Mouse (Mus musculus): Measurements from ENCODE around the gene Lgals1. TPM values are rescaled to one million over a fixed set of nuclear protein-coding genes. Genes with fewer than 3 reads are reported as not detected.

Lgals1 gene
- polyA plus RNA-seq, 1 experiment from 2014 or later = 466 TPM

DNA sequence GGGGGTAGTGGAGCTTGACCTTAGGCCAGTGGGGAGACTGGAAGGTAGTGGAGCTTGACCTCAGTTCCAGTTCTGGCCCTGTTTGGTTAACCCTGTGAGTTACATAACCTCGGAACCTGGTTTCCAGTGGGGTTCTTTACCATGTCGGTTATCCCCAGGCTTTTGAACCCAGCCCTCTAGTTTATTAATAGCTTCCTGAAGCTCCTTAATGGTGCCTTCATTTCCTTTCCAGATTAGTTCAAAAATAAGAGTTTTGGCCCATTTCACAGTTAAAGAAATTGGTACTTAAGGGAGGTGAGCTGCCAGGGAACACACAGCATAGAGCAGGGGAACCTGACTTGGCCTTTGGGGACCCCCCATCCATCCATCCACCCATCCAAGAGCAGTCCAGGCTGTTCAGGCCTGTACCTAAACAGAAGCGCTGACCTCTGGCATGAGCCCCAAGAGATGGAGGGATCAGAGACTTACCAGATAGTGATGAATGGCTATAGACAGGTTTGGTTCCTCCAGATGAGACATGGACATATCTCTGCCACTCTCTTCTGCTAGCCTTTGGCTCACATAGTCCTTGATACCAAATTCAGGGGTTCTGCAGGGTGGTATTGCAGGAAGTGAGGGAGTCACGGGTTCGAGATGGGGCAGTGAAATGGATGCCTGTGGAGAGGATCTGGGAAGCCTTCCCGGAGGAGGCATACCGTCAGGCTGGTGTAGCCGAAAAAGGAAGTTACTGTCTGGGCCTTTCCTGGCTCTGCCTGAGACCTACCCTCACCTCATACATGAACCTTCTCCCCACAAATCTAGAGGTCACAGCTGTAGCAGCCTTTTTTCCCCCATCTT is 11.5 kb upstream of the Lgals1 start:
- 52% methylated on average over 8 of the region's 8 CpGs for WGBS
- Histone ChIP-seq H3K4me3 (peak overlapping the region; percentile 86), H3K4me1 (peaks cover 40% of the 10 kb centered on the region), H3K36me3 (peaks cover 45% of the 10 kb centered on the region), H3K27ac (peak overlapping the region; percentile 93), H3K27me3 (ENCODE audit: insufficient read depth, poor library complexity, severe bottlenecking) (no peaks in the 10 kb centered on the region), H3K9me3 (no peaks in the 10 kb centered on the region)
- no peak for DNase-seq (ENCODE audit: low spot score)

DNA sequence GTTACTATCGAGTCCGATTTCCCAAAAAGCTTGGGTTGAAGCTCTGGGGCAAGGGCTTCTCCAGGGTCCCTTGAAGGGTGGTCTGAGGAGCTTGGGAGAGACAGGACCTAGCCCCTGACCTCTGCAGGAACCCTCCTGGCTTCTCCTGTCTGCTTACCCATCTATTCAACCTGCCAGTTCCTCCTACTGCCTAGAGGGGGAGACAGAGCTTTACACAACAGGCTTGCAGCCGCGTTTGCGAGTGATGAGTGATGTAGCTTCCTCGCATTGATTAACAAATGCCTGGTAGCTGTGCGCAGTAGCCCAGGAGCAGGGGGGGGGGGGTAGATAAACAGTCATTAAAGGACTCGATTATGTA is 10.9 kb upstream of the Lgals1 start:
- Histone ChIP-seq H3K27ac (no peak overlapping the region), H3K9me3 (no peaks in the 10 kb centered on the region), H3K4me3 (peak overlapping the region; percentile 86), H3K36me3 (peaks cover 39% of the 10 kb centered on the region), H3K27me3 (ENCODE audit: insufficient read depth, poor library complexity, severe bottlenecking) (no peaks in the 10 kb centered on the region), H3K4me1 (peaks cover 41% of the 10 kb centered on the region)
- WGBS = 9% methylated on average over 8 of the region's 8 CpGs
- DNase-seq (ENCODE audit: low spot score) = peak; percentile 89

DNA sequence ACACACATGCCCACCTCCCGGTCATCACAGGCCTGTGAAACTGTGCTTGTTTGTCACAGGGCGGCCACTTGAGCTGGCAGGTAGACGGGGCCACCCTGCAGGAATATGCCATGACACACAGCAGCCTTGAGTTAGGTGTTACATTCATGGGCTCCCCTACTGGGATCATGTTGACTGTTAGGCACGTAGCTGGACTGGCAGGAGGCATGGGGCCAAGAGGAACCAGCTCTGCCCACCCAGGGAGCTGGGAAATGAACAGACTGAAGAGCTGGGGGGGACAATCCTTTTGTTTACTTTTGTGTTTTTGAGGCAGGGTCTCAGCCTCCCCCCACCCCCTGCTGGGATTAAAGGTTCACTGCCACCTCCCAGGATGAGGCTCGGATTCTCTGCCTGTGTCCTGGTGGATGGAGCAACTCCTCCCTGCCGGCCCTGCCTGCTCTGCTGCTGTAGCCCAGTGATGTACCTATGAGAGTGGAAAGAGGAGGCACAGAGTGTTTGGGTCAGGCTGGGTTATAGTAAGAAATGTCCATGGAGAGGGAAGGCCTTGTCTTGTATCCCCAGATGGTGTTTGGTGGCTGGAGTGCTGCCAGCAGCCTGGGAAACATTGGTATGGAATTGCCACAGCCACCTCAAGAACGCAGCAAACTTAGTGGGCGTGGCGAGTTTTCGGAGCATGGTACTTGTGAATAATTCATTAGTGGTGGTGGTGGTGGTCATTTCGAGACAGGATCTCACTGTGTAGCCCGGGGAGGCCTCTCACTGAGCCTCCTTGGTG is 10.3 kb upstream of the Lgals1 start:
- H3K36me3 ChIP-seq = peaks cover 33% of the 10 kb centered on the region
- H3K4me3 ChIP-seq = peak overlapping the region; percentile 86
- peaks cover 41% of the 10 kb centered on the region for H3K4me1 ChIP-seq
- H3K27ac ChIP-seq = 0 out of 2 replicates have a peak overlapping the region, but pooled peaks have one; percentile 43
- H3K27me3 ChIP-seq (ENCODE audit: insufficient read depth, poor library complexity, severe bottlenecking) = no peaks in the 10 kb centered on the region
- DNase-seq (ENCODE audit: low spot score) = no peak
- WGBS = 71% methylated on average over 12 of the region's 12 CpGs
- H3K9me3 ChIP-seq = no peaks in the 10 kb centered on the region

DNA sequence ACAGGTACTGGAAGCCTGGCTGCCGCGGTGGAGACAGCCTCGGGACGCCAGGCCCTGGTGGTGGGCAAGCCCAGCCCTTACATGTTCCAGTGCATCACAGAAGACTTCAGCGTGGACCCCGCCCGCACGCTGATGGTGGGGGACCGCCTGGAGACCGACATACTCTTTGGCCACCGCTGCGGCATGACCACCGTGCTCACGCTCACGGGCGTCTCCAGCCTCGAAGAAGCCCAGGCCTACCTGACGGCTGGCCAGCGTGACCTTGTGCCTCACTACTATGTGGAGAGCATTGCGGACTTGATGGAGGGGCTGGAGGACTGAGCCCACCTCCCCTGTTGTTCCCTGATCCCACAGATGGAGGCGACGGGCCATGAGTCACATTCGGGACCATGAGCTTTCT is 8.4 kb upstream of the Lgals1 start:
- Histone ChIP-seq H3K4me3 (no peak overlapping the region), H3K36me3 (peaks cover 20% of the 10 kb centered on the region), H3K9me3 (no peaks in the 10 kb centered on the region), H3K27me3 (ENCODE audit: insufficient read depth, poor library complexity, severe bottlenecking) (no peaks in the 10 kb centered on the region), H3K4me1 (peaks cover 41% of the 10 kb centered on the region), H3K27ac (no peak overlapping the region)
- WGBS = 92% methylated on average over 23 of the region's 23 CpGs
- no peak for DNase-seq (ENCODE audit: low spot score)

DNA sequence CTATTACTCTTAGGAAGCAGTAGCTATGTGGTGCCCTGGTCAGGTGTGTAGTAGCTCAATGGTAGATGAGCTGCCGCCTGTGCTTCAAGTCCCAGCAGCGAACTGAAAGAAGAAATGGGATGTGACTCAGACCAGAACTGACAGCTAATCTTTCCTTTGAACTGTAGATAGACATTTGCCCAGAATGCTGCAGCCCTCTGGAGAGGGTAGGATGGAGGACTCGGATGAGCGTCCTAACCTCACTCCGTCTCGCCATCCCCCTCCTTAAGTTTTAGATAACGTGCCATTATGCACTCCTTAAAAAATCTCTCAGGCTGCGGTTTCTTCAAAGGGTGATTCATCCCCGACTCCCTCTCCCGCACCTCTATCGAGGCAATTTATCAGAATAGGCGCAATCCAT is 6.6 kb upstream of the Lgals1 start:
- no peaks in the 10 kb centered on the region for H3K9me3 ChIP-seq
- no peak overlapping the region for H3K4me3 ChIP-seq
- DNase-seq (ENCODE audit: low spot score) = no peak
- H3K36me3 ChIP-seq = peaks cover 20% of the 10 kb centered on the region
- WGBS = 62% methylated on average over 12 of the region's 12 CpGs
- H3K27me3 ChIP-seq (ENCODE audit: insufficient read depth, poor library complexity, severe bottlenecking) = no peaks in the 10 kb centered on the region
- no peak overlapping the region for H3K27ac ChIP-seq
- peaks cover 39% of the 10 kb centered on the region for H3K4me1 ChIP-seq

DNA sequence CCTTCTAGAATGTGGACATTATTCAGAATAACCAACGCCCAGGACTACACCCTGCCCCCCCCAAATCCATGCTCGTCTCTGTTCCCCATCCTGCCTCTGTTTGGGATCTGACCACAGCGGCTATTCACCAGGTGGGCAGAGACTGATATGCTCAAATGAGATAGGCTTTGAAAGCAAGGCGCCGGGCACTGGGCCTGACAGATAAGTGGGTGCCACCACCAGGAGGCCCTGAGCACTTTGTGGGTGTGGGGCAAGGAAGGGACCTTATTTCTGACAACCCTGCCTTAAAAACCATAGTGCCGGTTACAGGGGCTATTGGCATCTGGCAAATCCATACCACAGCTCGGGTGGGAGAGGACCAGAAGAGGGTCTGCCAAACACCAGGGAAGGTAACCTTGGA is 3.8 kb upstream of the Lgals1 start:
- Histone ChIP-seq H3K9me3 (no peaks in the 10 kb centered on the region), H3K4me1 (peaks cover 47% of the 10 kb centered on the region)

DNA sequence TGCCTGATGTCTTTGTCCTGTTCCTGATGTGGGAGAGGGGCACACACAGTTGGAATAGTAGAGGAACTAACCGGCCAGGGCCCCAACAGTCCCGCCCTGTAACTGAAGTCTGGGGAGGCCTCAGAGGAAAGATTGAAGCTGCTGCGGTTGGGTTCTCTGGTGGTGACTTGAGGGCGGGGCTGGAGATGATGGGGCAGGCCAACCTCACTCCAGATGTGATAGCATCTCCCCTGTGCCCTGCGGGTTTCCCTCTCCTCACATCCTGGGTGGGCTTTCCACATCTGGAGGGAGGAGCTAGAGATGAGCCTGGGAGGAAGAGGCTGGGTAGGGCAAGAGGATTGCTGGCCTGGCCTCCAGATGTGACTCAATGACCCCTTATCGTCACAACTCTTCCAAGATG is 2.9 kb upstream of the Lgals1 start:
- 47% methylated on average over 6 of the region's 6 CpGs for WGBS
- no peak for DNase-seq (ENCODE audit: low spot score)
- H3K27me3 ChIP-seq (ENCODE audit: insufficient read depth, poor library complexity, severe bottlenecking) = no peaks in the 10 kb centered on the region
- no peaks in the 10 kb centered on the region for H3K9me3 ChIP-seq
- H3K4me3 ChIP-seq = no peak overlapping the region
- H3K36me3 ChIP-seq = peaks cover 9% of the 10 kb centered on the region; the same call in 1 of the 2 replicates
- H3K27ac ChIP-seq = peak overlapping the region; percentile 49; the same call in 1 of the 2 replicates
- H3K4me1 ChIP-seq = peaks cover 51% of the 10 kb centered on the region

More for the DNA sequence above, 3.8 kb upstream of the Lgals1 start:
- peaks cover 15% of the 10 kb centered on the region for H3K36me3 ChIP-seq
- DNase-seq (ENCODE audit: low spot score) = peak; percentile 87
- H3K27ac ChIP-seq = peak overlapping the region; percentile 12; the same call in 1 of the 2 replicates
- no peak overlapping the region for H3K4me3 ChIP-seq
- WGBS = 73% methylated on average over 7 of the region's 7 CpGs
- no peaks in the 10 kb centered on the region for H3K27me3 ChIP-seq (ENCODE audit: insufficient read depth, poor library complexity, severe bottlenecking)

DNA sequence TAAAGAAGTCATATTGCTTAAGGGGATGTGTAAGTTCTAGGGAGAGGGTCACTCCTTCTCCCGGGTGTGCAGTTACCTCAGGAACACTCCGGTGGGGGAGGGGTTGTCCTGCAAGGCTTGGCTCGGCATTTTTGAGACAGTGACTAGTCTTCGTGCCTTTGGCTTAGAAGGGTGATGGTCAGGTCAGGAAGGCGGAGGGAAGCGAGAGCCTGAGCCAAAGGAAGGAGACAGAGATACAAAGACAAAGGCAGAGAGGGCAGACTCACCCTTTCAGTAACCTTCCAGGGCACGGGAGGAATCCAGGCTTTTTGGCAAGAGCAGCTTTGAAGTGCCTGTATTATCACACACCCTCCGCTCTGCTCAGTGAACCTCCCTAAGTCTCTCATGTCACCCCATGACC is 1.4 kb upstream of the Lgals1 start:
- Histone ChIP-seq H3K9me3 (no peaks in the 10 kb centered on the region), H3K36me3 (peaks cover 10% of the 10 kb centered on the region), H3K4me1 (peaks cover 51% of the 10 kb centered on the region), H3K27me3 (ENCODE audit: insufficient read depth, poor library complexity, severe bottlenecking) (no peaks in the 10 kb centered on the region), H3K27ac (peak overlapping the region; percentile 92), H3K4me3 (no peak overlapping the region; the same call in 1 of the 2 replicates)
- WGBS = 35% methylated on average over 8 of the region's 8 CpGs
- no peak for DNase-seq (ENCODE audit: low spot score)

DNA sequence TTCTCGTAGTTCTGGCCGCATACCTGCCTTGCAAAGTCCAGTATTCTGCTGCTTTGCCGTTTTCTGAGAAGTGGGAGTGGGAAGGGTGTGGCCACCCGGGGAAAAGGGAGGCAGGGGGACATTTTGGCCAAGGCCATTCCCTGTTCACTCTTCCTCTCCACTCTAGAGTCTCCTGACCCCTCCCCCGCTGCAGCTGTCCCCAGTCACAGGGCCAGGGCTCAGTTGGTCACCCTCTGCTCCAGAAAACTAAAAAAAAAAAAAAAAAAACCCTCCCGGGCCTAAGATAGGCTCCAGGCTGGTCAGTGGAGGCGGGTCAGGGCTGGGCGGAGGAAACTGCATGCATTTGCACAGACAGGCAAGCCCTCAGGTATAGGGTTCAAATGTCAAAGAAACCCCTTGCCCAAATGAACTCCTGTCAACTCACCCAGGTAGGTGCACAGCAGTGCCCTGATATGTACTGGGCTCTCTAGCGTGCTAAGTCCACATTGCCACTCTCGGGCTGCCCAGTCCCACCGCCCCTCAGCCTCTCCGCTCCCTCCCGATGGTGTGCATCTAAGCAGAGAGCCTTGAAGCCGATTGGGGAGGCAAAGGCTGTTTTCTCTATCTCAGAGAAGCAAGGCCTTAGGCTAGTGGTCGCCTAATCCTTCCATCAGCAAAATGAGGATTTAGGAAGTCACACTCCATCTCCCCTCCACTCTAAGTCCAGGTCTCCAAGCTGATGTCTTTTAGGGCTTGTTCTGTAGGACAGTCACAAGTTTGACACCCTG is 679 bp downstream of the Lgals1 start:
- WGBS = 16% methylated on average over 15 of the region's 15 CpGs
- peak overlapping the region; percentile 92 for H3K27ac ChIP-seq
- H3K27me3 ChIP-seq (ENCODE audit: insufficient read depth, poor library complexity, severe bottlenecking) = no peaks in the 10 kb centered on the region
- H3K36me3 ChIP-seq = peaks cover 13% of the 10 kb centered on the region
- DNase-seq (ENCODE audit: low spot score) = no peak
- peaks cover 57% of the 10 kb centered on the region for H3K4me1 ChIP-seq
- H3K4me3 ChIP-seq = peak overlapping the region; percentile 62
- no peaks in the 10 kb centered on the region for H3K9me3 ChIP-seq

DNA sequence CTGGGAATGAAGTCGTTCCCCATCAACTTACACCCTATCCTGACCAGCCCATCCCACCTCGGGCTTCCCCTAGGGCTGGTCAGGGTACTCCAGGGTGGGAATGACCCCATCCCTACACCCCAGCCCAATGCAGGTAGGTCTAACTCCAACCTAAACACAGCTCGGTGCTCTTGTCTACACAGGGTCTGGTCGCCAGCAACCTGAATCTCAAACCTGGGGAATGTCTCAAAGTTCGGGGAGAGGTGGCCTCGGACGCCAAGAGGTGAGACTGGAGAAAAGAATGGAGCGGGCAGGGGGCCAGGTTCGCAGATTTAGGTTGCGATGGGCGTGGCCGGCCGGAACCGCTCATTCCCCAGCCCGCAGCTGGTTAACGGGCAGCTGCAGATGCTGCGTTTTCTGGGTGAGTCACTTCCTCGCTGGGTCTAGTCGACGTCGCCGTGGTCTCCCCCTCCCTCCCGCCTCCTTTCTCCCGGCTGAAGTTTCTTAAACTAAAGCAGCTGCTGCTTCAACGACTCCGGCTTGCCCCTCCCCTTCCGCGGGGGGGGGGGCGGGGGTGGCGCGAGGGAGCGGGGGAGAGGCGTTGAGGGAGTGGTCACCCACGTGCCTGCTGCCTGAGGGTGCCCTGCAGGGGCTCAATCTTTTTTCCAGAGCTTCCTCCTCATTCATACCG is 1.4 kb downstream of the Lgals1 start:
- Histone ChIP-seq H3K36me3 (peaks cover 13% of the 10 kb centered on the region), H3K27ac (peak overlapping the region; percentile 92)
- DNase-seq (ENCODE audit: low spot score) = peak; percentile 91

DNA sequence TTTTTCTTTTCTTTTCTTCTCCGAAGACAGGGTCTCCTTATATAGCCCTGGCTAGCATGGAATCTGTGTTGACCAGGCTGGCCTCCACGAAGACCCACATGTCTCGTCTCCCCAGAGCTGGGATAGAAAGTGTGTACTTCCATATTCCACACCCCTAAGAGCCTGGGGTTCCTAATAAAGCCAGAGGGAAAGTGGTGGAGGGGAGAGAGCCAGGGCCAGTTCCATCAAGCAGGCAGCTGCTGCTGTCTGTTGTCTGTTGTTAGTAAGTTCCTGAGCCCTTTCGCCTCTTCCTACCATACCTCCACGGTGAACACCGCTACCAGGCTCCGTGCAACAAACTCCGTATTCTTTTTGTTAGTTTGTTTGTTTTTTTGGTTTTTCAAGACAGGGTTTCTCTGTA is 2.0 kb downstream of the Lgals1 start:
- Histone ChIP-seq H3K4me1 (peaks cover 55% of the 10 kb centered on the region), H3K27ac (peak overlapping the region; percentile 92), H3K4me3 (peak overlapping the region; percentile 62), H3K36me3 (peaks cover 13% of the 10 kb centered on the region), H3K9me3 (no peaks in the 10 kb centered on the region), H3K27me3 (ENCODE audit: insufficient read depth, poor library complexity, severe bottlenecking) (no peaks in the 10 kb centered on the region)
- no peak for DNase-seq (ENCODE audit: low spot score)
- WGBS = 55% methylated on average over 7 of the region's 8 CpGs

More for the DNA sequence above, 1.4 kb downstream of the Lgals1 start:
- under 1% methylated on average over 34 of the region's 35 CpGs for WGBS
- Histone ChIP-seq H3K4me1 (peaks cover 57% of the 10 kb centered on the region), H3K9me3 (no peaks in the 10 kb centered on the region), H3K4me3 (peak overlapping the region; percentile 62), H3K27me3 (ENCODE audit: insufficient read depth, poor library complexity, severe bottlenecking) (no peaks in the 10 kb centered on the region)

DNA sequence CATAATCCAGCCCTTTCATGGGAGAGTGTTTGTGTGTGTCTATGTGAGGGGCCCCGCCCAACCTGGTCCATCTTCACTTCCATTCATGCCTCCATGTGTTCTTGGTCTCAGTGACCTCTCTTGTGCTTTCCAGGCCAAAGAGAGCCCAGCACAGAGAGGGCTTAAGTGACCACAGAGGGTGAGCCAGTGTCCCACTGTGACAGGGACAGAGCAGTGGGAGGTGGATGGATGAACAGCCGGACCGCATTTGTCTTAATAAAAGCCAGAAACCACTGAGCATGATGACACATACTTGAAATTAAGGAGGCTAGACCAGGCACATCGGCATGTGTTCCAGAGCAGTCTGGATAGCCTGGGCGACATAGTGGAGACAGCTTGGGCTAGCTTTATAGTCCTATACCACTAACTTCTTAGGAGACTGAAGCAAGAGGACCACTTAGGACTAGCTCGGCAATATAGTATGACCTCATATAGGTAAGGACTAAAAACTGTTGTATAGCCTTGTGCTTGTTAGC is 3.7 kb downstream of the Lgals1 start:
- DNase-seq (ENCODE audit: low spot score) = no peak
- Histone ChIP-seq H3K4me3 (no peak overlapping the region), H3K27me3 (ENCODE audit: insufficient read depth, poor library complexity, severe bottlenecking) (no peaks in the 10 kb centered on the region), H3K27ac (no peak overlapping the region), H3K4me1 (peaks cover 43% of the 10 kb centered on the region), H3K9me3 (no peaks in the 10 kb centered on the region), H3K36me3 (peaks cover 13% of the 10 kb centered on the region)
- 90% methylated on average over 6 of the region's 6 CpGs for WGBS

All from heart, embryonic 10.5 days (tissue).